Mouse (Mus musculus): ENCODE data around the gene Vps8.
A peak's percentile ranks its signal among the peaks of the same experiment; 100 is the strongest.

Vps8 gene

DNA sequence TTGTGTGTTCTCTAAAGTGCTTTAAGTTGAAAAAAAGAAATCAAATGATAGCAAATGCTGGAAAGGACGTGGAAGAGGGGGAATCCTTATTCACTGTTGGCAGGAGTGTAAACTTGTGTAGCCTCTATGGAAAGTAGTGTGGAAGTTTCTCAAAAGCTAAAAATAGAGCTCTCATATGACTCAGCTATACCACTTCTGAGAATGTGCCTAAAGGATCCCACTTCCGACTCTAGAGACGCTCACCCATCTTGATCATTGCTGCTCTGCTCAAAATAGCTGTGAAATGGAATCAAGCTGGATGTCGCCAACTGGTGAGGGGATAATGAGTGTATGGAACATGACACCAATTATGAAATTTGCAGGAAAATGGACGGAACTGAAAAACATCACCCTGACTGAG is 264.5 kb downstream of the Vps8 start:
- DNase-seq: no peak

DNA sequence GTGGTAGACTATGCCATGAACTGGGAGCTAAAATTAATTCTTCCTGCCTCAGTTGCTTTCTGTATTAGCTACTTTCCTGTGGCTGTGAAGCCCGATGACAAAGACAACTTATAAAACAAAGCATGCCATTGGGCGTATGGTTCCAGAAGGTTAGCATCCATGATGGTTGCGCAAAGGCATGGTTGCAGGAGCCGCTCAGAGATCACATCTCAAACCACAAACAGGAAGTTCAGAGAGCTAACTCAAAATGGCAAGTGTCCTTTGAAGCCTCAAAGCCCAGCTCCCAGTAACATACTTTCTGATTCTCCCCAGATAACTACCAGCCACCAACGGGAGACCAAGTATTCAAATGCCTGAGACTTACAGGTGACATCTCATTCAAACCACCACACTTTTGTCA is 266.2 kb downstream of the Vps8 start:
- peak; percentile 64 for DNase-seq

DNA sequence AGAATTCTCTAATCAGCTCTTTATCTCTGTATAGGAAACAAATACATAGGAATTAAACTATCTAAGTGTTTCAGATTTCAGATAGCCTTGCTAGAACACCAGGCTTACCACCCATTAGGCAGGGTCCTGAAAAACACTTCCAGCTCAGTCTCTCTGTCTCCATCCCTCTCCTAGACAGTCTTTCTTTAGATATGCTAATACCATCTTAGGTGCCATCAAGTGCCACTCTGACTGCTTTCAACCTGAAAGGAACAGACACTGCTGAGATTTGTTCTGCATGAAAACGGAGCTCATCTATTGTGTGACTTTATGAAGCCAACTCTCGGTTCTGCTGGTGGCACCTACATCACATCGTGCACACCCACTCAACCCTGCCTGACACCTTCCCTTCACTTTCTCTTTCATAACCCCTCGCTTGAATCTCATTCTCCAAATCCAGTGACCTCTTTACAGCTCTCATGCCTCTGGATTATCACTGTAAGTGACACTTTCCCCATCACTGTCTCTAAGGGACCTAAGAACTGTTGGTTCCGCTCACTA is 267.4 kb downstream of the Vps8 start:
- DNase-seq: peak; percentile 21

DNA sequence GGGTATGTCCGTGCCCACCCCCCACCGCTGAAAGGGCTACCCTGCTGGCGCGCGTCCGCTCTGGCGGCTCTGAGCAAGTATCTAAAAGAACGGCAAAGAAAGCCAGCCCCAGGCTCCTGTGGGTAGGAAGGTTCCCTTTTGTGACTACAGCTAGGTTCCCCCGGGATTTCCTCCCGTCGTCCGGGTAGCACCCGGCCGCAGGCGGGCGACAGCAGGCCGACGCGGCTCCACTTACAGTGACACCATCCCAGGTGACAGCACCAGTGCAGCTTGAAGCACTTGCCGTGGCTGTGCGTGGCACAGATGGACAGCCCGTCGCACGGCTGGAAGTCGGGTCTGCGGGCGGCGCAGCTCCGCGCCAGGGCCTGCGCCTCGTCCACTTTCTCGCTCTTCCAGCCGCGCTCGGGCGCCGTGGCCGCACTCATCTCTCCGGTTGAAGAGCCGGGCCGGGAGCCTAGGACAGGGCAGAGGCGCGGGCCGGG is 271.1 kb downstream of the Vps8 start:
- DNase-seq: peak; percentile 65
